In genomic region chr1:20302943-20303578, GRCm38 (mm10) we compare ENCODE assay signal across 9 mouse cellular contexts.
A peak's percentile ranks its signal among the peaks of the same experiment; 100 is the strongest.
DNase-seq lines count a peak whose midpoint lies in the region; ATAC-seq and TF ChIP-seq lines count a peak whose summit lies in the region.
"Had no signal": no experiment of that assay in that cellular context is flagged by ENCODE, and none has a peak within 500 bp of the region (broad histone marks: within the 10 kb centered on the region; RNA-seq: fewer than 3 reads in every experiment).

No protein-coding gene starts in this region.

- WGBS in embryonic facial prominence, embryonic 10.5 days, result 32% methylated on average over 6 of the region's 6 CpGs
- 9% methylated on average over 6 of the region's 6 CpGs for WGBS in hindbrain, embryonic 14.5 days
- WGBS in midbrain, embryonic 13.5 days, result 11% methylated on average over 6 of the region's 6 CpGs
- WGBS in heart, embryonic 11.5 days (ENCODE audit: insufficient replicate concordance), result 65% methylated on average over 6 of the region's 6 CpGs
- WGBS in intestine, postnatal 0 days, result 80% methylated on average over 6 of the region's 6 CpGs

- H3K27ac ChIP-seq in embryonic facial prominence, embryonic 10.5 days (replicated peaks), result 0 out of 2 replicates have a peak overlapping the region, but pooled peaks have one; percentile 14
- H3K27ac ChIP-seq in hindbrain, embryonic 14.5 days, result 0 out of 2 replicates have a peak overlapping the region, but pooled peaks have one; percentile 33
- H3K27ac ChIP-seq in midbrain, embryonic 13.5 days, result peak overlapping the region; percentile 41
- no peak overlapping the region for H3K27ac ChIP-seq in heart, embryonic 11.5 days (ENCODE audit: low read depth, low read length)
- no peak overlapping the region for H3K27ac ChIP-seq in intestine, postnatal 0 days (ENCODE audit: low read depth, low read length)

- no peak for TF ChIP-seq CTCF in intestine, postnatal 0 days (IDR thresholded peaks at IDR 0.05; ENCODE audit: low read depth)

- no peaks in the 10 kb centered on the region for H3K9me3 ChIP-seq in embryonic facial prominence, embryonic 10.5 days
- H3K9me3 ChIP-seq in hindbrain, embryonic 14.5 days (ENCODE audit: control insufficient read depth, low read length), result no peaks in the 10 kb centered on the region
- no peaks in the 10 kb centered on the region for H3K9me3 ChIP-seq in midbrain, embryonic 13.5 days
- no peaks in the 10 kb centered on the region for H3K9me3 ChIP-seq in heart, embryonic 11.5 days (replicated peaks; ENCODE audit: control insufficient read depth, low read length)
- no peaks in the 10 kb centered on the region for H3K9me3 ChIP-seq in intestine, postnatal 0 days (ENCODE audit: control insufficient read depth)

- no peak overlapping the region for H3K9ac ChIP-seq in hindbrain, embryonic 14.5 days
- no peak overlapping the region for H3K9ac ChIP-seq in midbrain, embryonic 13.5 days (replicated peaks)
- H3K9ac ChIP-seq in heart, embryonic 11.5 days (ENCODE audit: low read depth, low read length), result no peak overlapping the region
- H3K9ac ChIP-seq in intestine, postnatal 0 days (ENCODE audit: low read depth, low read length), result no peak overlapping the region

- no peaks in the 10 kb centered on the region for H3K36me3 ChIP-seq in embryonic facial prominence, embryonic 10.5 days (replicated peaks)
- no peaks in the 10 kb centered on the region for H3K36me3 ChIP-seq in hindbrain, embryonic 14.5 days (replicated peaks; ENCODE audit: control insufficient read depth, insufficient read depth)
- H3K36me3 ChIP-seq in midbrain, embryonic 13.5 days, result no peaks in the 10 kb centered on the region
- H3K36me3 ChIP-seq in heart, embryonic 11.5 days (ENCODE audit: control insufficient read depth, insufficient read depth, low read length), result no peaks in the 10 kb centered on the region
- no peaks in the 10 kb centered on the region for H3K36me3 ChIP-seq in intestine, postnatal 0 days (ENCODE audit: control insufficient read depth, insufficient read depth)

- no peak overlapping the region for H3K4me2 ChIP-seq in hindbrain, embryonic 14.5 days (replicated peaks)
- no peak overlapping the region for H3K4me2 ChIP-seq in midbrain, embryonic 13.5 days (replicated peaks)
- no peak overlapping the region for H3K4me2 ChIP-seq in heart, embryonic 11.5 days
- H3K4me2 ChIP-seq in intestine, postnatal 0 days (replicated peaks; ENCODE audit: low read depth), result no peak overlapping the region

- no peak overlapping the region for H3K4me3 ChIP-seq in embryonic facial prominence, embryonic 10.5 days
- H3K4me3 ChIP-seq in hindbrain, embryonic 14.5 days (replicated peaks; ENCODE audit: low read length), result no peak overlapping the region
- no peak overlapping the region for H3K4me3 ChIP-seq in midbrain, embryonic 13.5 days (replicated peaks)
- H3K4me3 ChIP-seq in heart, embryonic 11.5 days (ENCODE audit: low read depth, low read length), result no peak overlapping the region
- no peak overlapping the region for H3K4me3 ChIP-seq in intestine, postnatal 0 days (ENCODE audit: low read depth, low read length)

- DNase-seq in Muller cell, postnatal 12 days (ENCODE audit: inconsistent ontology term), result peak; percentile 58
- peak; percentile 23 for DNase-seq in embryonic facial prominence, embryonic 10.5 days (ENCODE audit: low spot score)
- peak; percentile 68 for DNase-seq in hindbrain, embryonic 14.5 days (ENCODE audit: low spot score)
- DNase-seq in urinary bladder, postnatal 4 days (ENCODE audit: low spot score in 2 of 2), result no peak
- DNase-seq in kidney, postnatal 25 days, result no peak
- DNase-seq: kidney, postnatal 36 days had no signal

- peaks cover 14% of the 10 kb centered on the region for H3K27me3 ChIP-seq in embryonic facial prominence, embryonic 10.5 days (replicated peaks; ENCODE audit: low read depth, poor library complexity, severe bottlenecking)
- H3K27me3 ChIP-seq in hindbrain, embryonic 14.5 days (ENCODE audit: control insufficient read depth, insufficient read depth, low read length), result peaks cover 12% of the 10 kb centered on the region; the same call in 1 of the 2 replicates
- peaks cover 68% of the 10 kb centered on the region for H3K27me3 ChIP-seq in midbrain, embryonic 13.5 days
- H3K27me3 ChIP-seq in heart, embryonic 11.5 days (ENCODE audit: control insufficient read depth, insufficient read depth, low read length), result no peaks in the 10 kb centered on the region
- no peaks in the 10 kb centered on the region for H3K27me3 ChIP-seq in intestine, postnatal 0 days (replicated peaks; ENCODE audit: control insufficient read depth, insufficient read depth, low read length)

- peak; percentile 91 for ATAC-seq in hindbrain, embryonic 14.5 days (ENCODE audit: low FRiP score)
- ATAC-seq in midbrain, embryonic 13.5 days, result peak; percentile 93
- ATAC-seq in heart, embryonic 11.5 days (replicated peaks; ENCODE audit: insufficient number of reproducible peaks, low FRiP score, low TSS enrichment), result no peak
- ATAC-seq in intestine, postnatal 0 days, result no peak

- peaks cover 20% of the 10 kb centered on the region for H3K4me1 ChIP-seq in embryonic facial prominence, embryonic 10.5 days
- peaks cover 12% of the 10 kb centered on the region for H3K4me1 ChIP-seq in hindbrain, embryonic 14.5 days (replicated peaks; ENCODE audit: control insufficient read depth, insufficient read depth, low read length)
- peaks cover 20% of the 10 kb centered on the region for H3K4me1 ChIP-seq in midbrain, embryonic 13.5 days (replicated peaks)
- no peaks in the 10 kb centered on the region for H3K4me1 ChIP-seq in heart, embryonic 11.5 days (ENCODE audit: control insufficient read depth, insufficient read depth, low read length)
- no peaks in the 10 kb centered on the region for H3K4me1 ChIP-seq in intestine, postnatal 0 days (replicated peaks; ENCODE audit: control insufficient read depth, insufficient read depth, low read length)

Comparison
In these comparisons a context has a peak if more than half of its experiments do, and no peak if none do; other contexts are left out.
1. DNase-seq: peak in Muller cell, postnatal 12 days (single experiment), embryonic facial prominence, embryonic 10.5 days (single experiment) and hindbrain, embryonic 14.5 days (single experiment); none in urinary bladder, postnatal 4 days (0 of 2) and kidney, postnatal 25 days (0 of 2).
2. H3K27ac ChIP-seq: peak in embryonic facial prominence, embryonic 10.5 days (single experiment), hindbrain, embryonic 14.5 days (single experiment) and midbrain, embryonic 13.5 days (single experiment); none in heart, embryonic 11.5 days (single experiment) and intestine, postnatal 0 days (single experiment).
3. ATAC-seq: peak in hindbrain, embryonic 14.5 days (single experiment) and midbrain, embryonic 13.5 days (single experiment); none in heart, embryonic 11.5 days (single experiment) and intestine, postnatal 0 days (single experiment).